Comparison of ENCODE assay signal across 1 mouse cellular context in genomic region chr7:19713196-19713595, GRCm38 (mm10).
TF ChIP-seq lines count a peak whose summit lies in the region.

No protein-coding gene starts in this region.

TF ChIP-seq in ES-E14, 5 proteins besides CTCF, POLR2A, EP300 and RAD21:
- TF ChIP-seq ZC3H11A (IDR thresholded peaks at IDR 0.05; ENCODE audit: borderline replicate concordance, low read depth, low read length) (no peak), HCFC1 (IDR thresholded peaks at IDR 0.05; ENCODE audit: borderline replicate concordance, insufficient read depth, low read length) (no peak), ZNF384 (IDR thresholded peaks at IDR 0.05; ENCODE audit: low read depth, low read length) (no peak), CHD2 (IDR thresholded peaks at IDR 0.05; ENCODE audit: low read depth, low read length) (no peak), MAFK (IDR thresholded peaks at IDR 0.05; ENCODE audit: insufficient read depth, low read depth, low read length) (no peak)
